Mouse (Mus musculus): Measurements from ENCODE around the gene Rps3a1. TPM values are rescaled to one million over a fixed set of nuclear protein-coding genes. Genes with fewer than 3 reads are reported as not detected.

Gene Rps3a1
- polyA plus RNA-seq (2014; fragmentation: Illumina TruSeq; extraction: RNeasy Lipid Tissue Mini Kit (QIAGEN cat#74804); ENCODE audit: low read depth, low replicate concordance): 1,513 TPM

DNA sequence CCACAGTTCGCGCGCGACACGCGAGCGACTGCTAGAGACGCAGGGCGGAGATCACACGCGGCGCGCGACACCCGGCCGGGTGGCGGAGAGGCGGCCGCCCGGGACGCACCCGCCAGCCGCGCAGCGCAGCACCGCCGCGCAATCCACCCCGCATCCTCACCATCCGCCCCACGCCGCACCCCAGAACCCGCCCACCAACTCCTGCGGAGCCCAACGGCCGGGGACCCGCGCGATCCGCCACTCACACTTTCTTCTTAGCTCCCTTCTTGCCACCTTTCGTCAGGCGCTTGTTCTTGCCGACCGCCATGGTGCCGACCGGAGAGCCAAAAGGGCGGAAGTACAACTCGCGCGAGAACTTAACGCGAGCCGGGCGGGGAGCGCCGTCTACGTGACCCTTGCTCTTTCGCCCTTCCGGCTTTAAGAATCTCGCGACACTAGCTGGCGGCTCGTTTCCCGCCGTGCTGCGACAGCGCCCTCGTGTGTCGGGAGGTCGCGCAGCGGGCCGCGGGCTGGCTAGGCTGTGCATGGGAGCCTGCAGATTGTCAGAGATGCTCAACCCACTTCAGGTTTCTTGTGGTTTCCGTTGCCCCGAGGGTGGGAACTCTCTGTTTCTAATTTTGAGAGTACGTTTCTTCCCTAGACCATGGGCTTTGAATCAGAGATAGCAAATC, at the start of gene Rps3a1:
Gene Rps3a1, minus strand, starts transcription at position 440 of the 671 bp plus-strand sequence.

Other genes starting within 250 kb of the Rps3a1 start
- 96.0 TPM for gene Sh3d19, start 171.6 kb downstream of the Rps3a1 start, polyA plus RNA-seq (2014; fragmentation: Illumina TruSeq; extraction: RNeasy Lipid Tissue Mini Kit (QIAGEN cat#74804); ENCODE audit: low read depth, low replicate concordance)
- not detected for gene Prss48, start 140.2 kb downstream of the Rps3a1 start, polyA plus RNA-seq (2014; fragmentation: Illumina TruSeq; extraction: RNeasy Lipid Tissue Mini Kit (QIAGEN cat#74804); ENCODE audit: low read depth, low replicate concordance)
- 115 TPM for gene Lrba, start 82.0 kb upstream of the Rps3a1 start, polyA plus RNA-seq (2014; fragmentation: Illumina TruSeq; extraction: RNeasy Lipid Tissue Mini Kit (QIAGEN cat#74804); ENCODE audit: low read depth, low replicate concordance)

Data from sigmoid colon, adult 10 weeks (tissue).